Mouse (Mus musculus) testis, adult 2 months (tissue): ENCODE data around the gene Cd96.

Experiments
- CTCF ChIP-seq: fragments of 200-500 bp; IDR thresholded peaks from 2 replicates; pipeline ENCODE4 v1.5.1; 2012; ENCODE audit warnings: low read depth, mild to moderate bottlenecking, inconsistent platforms, low read length, moderate library complexity; ENCODE audit not compliant: control insufficient read depth, insufficient read depth, insufficient replicate concordance
- POLR2A ChIP-seq: fragments of 200-500 bp; IDR thresholded peaks from 2 replicates; pipeline ENCODE4 v1.6.1; 2012; ENCODE audit warnings: low read depth, mild to moderate bottlenecking, inconsistent platforms, low read length, moderate library complexity; ENCODE audit not compliant: control insufficient read depth

DNA sequence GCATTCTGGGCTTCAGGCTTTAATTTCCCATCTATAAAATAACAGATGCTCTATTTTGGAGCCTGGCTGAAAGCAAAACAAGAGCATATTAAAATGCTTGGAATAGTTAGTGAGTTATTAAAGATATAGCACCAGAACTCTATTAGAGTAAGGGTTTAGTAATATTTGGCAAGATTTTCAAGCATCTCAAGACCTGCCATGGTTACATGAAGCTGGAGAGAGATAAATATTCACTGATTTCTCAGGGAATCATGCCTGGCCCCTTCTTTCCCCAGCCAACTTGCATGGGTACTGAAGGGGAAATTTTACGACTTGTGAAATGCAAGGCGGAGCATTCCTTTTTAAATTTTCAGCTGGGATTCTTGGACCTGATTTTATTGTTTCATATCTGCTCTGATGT is 27.1 kb downstream of the Cd96 start:
- no peak for TF ChIP-seq POLR2A
- TF ChIP-seq CTCF, result no peak
